ENCODE assay signal across 8 mouse cellular contexts in genomic region chr7:105568583-105568982, GRCm38 (mm10). TPM values are rescaled to one million over a fixed set of nuclear protein-coding genes. Genes with fewer than 3 reads are reported as not detected.
DNase-seq lines count a peak whose midpoint lies in the region; ATAC-seq lines count a peak whose summit lies in the region.

No protein-coding gene starts in this region.

- H3K9ac ChIP-seq in hindbrain, embryonic 15.5 days, result peak overlapping the region; percentile 37; the same call in 1 of the 2 replicates
- H3K9ac ChIP-seq in neural tube, embryonic 14.5 days (replicated peaks; ENCODE audit: low read depth, low read length), result peak overlapping the region; percentile 37

- peak overlapping the region; percentile 30 for H3K4me3 ChIP-seq in hindbrain, embryonic 15.5 days
- H3K4me3 ChIP-seq in neural tube, embryonic 14.5 days (ENCODE audit: low read depth, low read length), result peak overlapping the region; percentile 20; the same call in 1 of the 2 replicates

- peak; percentile 62 for ATAC-seq in hindbrain, embryonic 15.5 days (ENCODE audit: low FRiP score, low read depth)
- ATAC-seq in neural tube, embryonic 14.5 days (ENCODE audit: low read depth), result peak; percentile 38
- ATAC-seq in erythroblast, adult 5-6 weeks (replicated peaks; ENCODE audit: low FRiP score, poor library complexity, severe bottlenecking), result no peak

- H3K4me1 ChIP-seq in hindbrain, embryonic 15.5 days (replicated peaks), result peaks cover 52% of the 10 kb centered on the region
- peaks cover 31% of the 10 kb centered on the region for H3K4me1 ChIP-seq in neural tube, embryonic 14.5 days (ENCODE audit: control insufficient read depth, insufficient read depth, low read length)

- H3K27ac ChIP-seq in hindbrain, embryonic 15.5 days (replicated peaks), result peak overlapping the region; percentile 88
- H3K27ac ChIP-seq in neural tube, embryonic 14.5 days (ENCODE audit: low read depth, low read length), result peak overlapping the region; percentile 84

- peaks cover 48% of the 10 kb centered on the region for H3K36me3 ChIP-seq in hindbrain, embryonic 15.5 days
- H3K36me3 ChIP-seq in neural tube, embryonic 14.5 days (ENCODE audit: control insufficient read depth, insufficient read depth, low read length), result peaks cover 37% of the 10 kb centered on the region

- 4% methylated on average over 7 of the region's 7 CpGs for WGBS in hindbrain, embryonic 15.5 days
- 12% methylated on average over 7 of the region's 7 CpGs for WGBS in neural tube, embryonic 14.5 days

- peak; percentile 12 for DNase-seq in embryo, embryonic 10.5 days (ENCODE audit: low spot score)
- DNase-seq in embryo, embryonic 10 days (ENCODE audit: low spot score), result no peak
- DNase-seq in cerebellum, postnatal 14 days, result peak; percentile 79 to 84
- no peak for DNase-seq in adrenal gland, adult 18-20 months (ENCODE audit: low spot score in 2 of 2)
- no peak for DNase-seq in lung, adult 18-20 months

- H3K27me3 ChIP-seq in hindbrain, embryonic 15.5 days, result no peaks in the 10 kb centered on the region
- H3K27me3 ChIP-seq in neural tube, embryonic 14.5 days (ENCODE audit: control insufficient read depth, insufficient read depth, low read length), result no peaks in the 10 kb centered on the region

- peak overlapping the region; percentile 58 for H3K4me2 ChIP-seq in hindbrain, embryonic 15.5 days
- H3K4me2 ChIP-seq in neural tube, embryonic 14.5 days (ENCODE audit: low read depth, low read length), result peak overlapping the region; percentile 50

- H3K9me3 ChIP-seq in hindbrain, embryonic 15.5 days, result no peaks in the 10 kb centered on the region
- H3K9me3 ChIP-seq in neural tube, embryonic 14.5 days (ENCODE audit: control insufficient read depth, low read length), result no peaks in the 10 kb centered on the region

RNA-seq across cellular contexts. Expression of gene Apbb1, which starts 12.9 kb away (rescaled TPM):
- 294 and 330 TPM in 2 replicates for polyA plus RNA-seq in hindbrain, embryonic 15.5 days (2015; fragmentation: Nextera tagmentation; extraction: Ambion mirVana)
- 220 and 224 TPM in 2 replicates for polyA plus RNA-seq in neural tube, embryonic 14.5 days (2014; fragmentation: Nextera tagmentation; extraction: Ambion mirVana)
- not detected in 2 replicates for total RNA-seq in erythroblast, adult 5-6 weeks (2015; ENCODE audit: low replicate concordance)
- 4.3 and 8.3 TPM in 2 replicates for total RNA-seq in erythroblast, adult 5-6 weeks (2017; ENCODE audit: low replicate concordance)
- 10 to 100 TPM; 14.3 to 15.7 TPM for total RNA-seq in adrenal gland, adult 18-20 months (2021)

RNA-seq across cellular contexts. Expression of gene Smpd1, which starts 14.4 kb away (rescaled TPM):
- polyA plus RNA-seq in hindbrain, embryonic 15.5 days (2015; fragmentation: Nextera tagmentation; extraction: Ambion mirVana), result 88.5 and 94.2 TPM in 2 replicates
- polyA plus RNA-seq in neural tube, embryonic 14.5 days (2014; fragmentation: Nextera tagmentation; extraction: Ambion mirVana), result 93.8 and 98.1 TPM in 2 replicates
- total RNA-seq in erythroblast, adult 5-6 weeks (2015; ENCODE audit: low replicate concordance), result 8.6 and 11.7 TPM in 2 replicates
- total RNA-seq in erythroblast, adult 5-6 weeks (2017; ENCODE audit: low replicate concordance), result 2.0 and 4.4 TPM in 2 replicates
- total RNA-seq in adrenal gland, adult 18-20 months (2021), result 10 to 100 TPM; 50.3 to 54.5 TPM

RNA-seq across cellular contexts. Expression of gene Hpx, which starts 31.4 kb away (rescaled TPM):
- 0.39 TPM in 1 of 2 replicates, not detected in the other for polyA plus RNA-seq in hindbrain, embryonic 15.5 days (2015; fragmentation: Nextera tagmentation; extraction: Ambion mirVana)
- polyA plus RNA-seq in neural tube, embryonic 14.5 days (2014; fragmentation: Nextera tagmentation; extraction: Ambion mirVana), result 0.58 TPM in 1 of 2 replicates, not detected in the other
- not detected in 2 replicates for total RNA-seq in erythroblast, adult 5-6 weeks (2015; ENCODE audit: low replicate concordance)
- total RNA-seq in erythroblast, adult 5-6 weeks (2017; ENCODE audit: low replicate concordance), result not detected in 2 replicates
- under 1 TPM; 0.38 to 0.66 TPM for total RNA-seq in adrenal gland, adult 18-20 months (2021)

Comparison
In these comparisons a context has a peak if more than half of its experiments do, and no peak if none do; other contexts are left out.
1. DNase-seq: peak in embryo, embryonic 10.5 days (single experiment) and cerebellum, postnatal 14 days (2 of 2); none in embryo, embryonic 10 days (single experiment), adrenal gland, adult 18-20 months (0 of 2) and lung, adult 18-20 months (0 of 2).
2. RNA of gene Smpd1, which starts 14.4 kb away (total RNA-seq): 50.3 to 54.5 TPM in adrenal gland, adult 18-20 months; 2.0 to 11.7 TPM in erythroblast, adult 5-6 weeks; every median in the first group is over 4 times any median in the second.